Mouse (Mus musculus) kidney, postnatal 0 days (tissue): ENCODE measurements around the gene Slc39a7. TPM values are rescaled to one million over a fixed set of nuclear protein-coding genes. Genes with fewer than 3 reads are reported as not detected.

Source experiments
- ATAC-seq: fragments of 200-750 bp; cut with Nextera tagmentation; replicated peaks from 2 replicates; pipeline ENCODE4 v1.8.0; 2017; ENCODE audit warnings: low read depth, moderate number of reproducible peaks, moderate TSS enrichment, moderate library complexity; ENCODE audit not compliant: low FRiP score
- DNase-seq: peaks from one replicate; pipeline ENCODE4 v3.0.0-alpha.2; 2016; ENCODE audit warnings: low spot score
- H3K27ac ChIP-seq: fragments of 300-500 bp; sonication (generic); 2 replicates; pipeline ENCODE4 v1.5.1; 2014; ENCODE audit warnings: mild to moderate bottlenecking
- H3K27me3 ChIP-seq: fragments of 300-500 bp; sonication (generic); 2 replicates; pipeline ENCODE4 v1.6.1; 2014; ENCODE audit warnings: low read length, mixed read lengths; ENCODE audit not compliant: insufficient read depth
- H3K36me3 ChIP-seq: fragments of 300-500 bp; sonication (generic); 2 replicates; pipeline ENCODE4 v1.6.1; 2014; ENCODE audit warnings: low read length, mixed read lengths; ENCODE audit not compliant: insufficient read depth
- H3K4me1 ChIP-seq: fragments of 300-500 bp; sonication (generic); replicated peaks from 2 replicates; pipeline ENCODE4 v1.6.1; 2014; ENCODE audit warnings: antibody characterized with exemption, low read length, mixed read lengths; ENCODE audit not compliant: insufficient read depth
- H3K4me2 ChIP-seq: fragments of 300-500 bp; sonication (generic); 2 replicates; pipeline ENCODE4 v1.6.1; 2014; ENCODE audit warnings: mild to moderate bottlenecking, low read length, moderate library complexity, mixed read lengths
- H3K4me3 ChIP-seq: fragments of 300-500 bp; sonication (generic); replicated peaks from 2 replicates; pipeline ENCODE4 v1.5.1; 2014; ENCODE audit warnings: low read depth, low read length
- H3K9ac ChIP-seq: fragments of 300-500 bp; sonication (generic); 2 replicates; pipeline ENCODE4 v1.6.1; 2014; ENCODE audit warnings: low read depth, low read length
- H3K9me3 ChIP-seq: fragments of 300-500 bp; sonication (generic); replicated peaks from 2 replicates; pipeline ENCODE4 v1.6.1; 2016; ENCODE audit warnings: low read length, inconsistent platforms, mixed read lengths
- CTCF ChIP-seq: IDR thresholded peaks from 2 replicates; pipeline ENCODE4 v1.5.1; 2016; ENCODE audit warnings: antibody characterized with exemption, low read depth, mild to moderate bottlenecking, moderate library complexity
- WGBS: fragments of 180-500 bp; shearing (Covaris S2); extraction: QIAGEN DNeasy Blood & Tissue Kit; methylation state at CpG from one replicate; pipeline ENCODE4 v1.1.7; 2014; 5-methylcytosine and 5-hydroxymethylcytosine counted together
- polyA plus RNA-seq: library from polyadenylated mRNA; unstranded; fragments of >200 nt; fragmentation: Nextera tagmentation; extraction: Ambion mirVana; gene quantifications from 2 replicates; pipeline ENCODE4 v1.2.1, GENCODE M21; 2015

Slc39a7 gene
- polyA plus RNA-seq, 1 experiment from 2014 or later: 149 TPM

DNA sequence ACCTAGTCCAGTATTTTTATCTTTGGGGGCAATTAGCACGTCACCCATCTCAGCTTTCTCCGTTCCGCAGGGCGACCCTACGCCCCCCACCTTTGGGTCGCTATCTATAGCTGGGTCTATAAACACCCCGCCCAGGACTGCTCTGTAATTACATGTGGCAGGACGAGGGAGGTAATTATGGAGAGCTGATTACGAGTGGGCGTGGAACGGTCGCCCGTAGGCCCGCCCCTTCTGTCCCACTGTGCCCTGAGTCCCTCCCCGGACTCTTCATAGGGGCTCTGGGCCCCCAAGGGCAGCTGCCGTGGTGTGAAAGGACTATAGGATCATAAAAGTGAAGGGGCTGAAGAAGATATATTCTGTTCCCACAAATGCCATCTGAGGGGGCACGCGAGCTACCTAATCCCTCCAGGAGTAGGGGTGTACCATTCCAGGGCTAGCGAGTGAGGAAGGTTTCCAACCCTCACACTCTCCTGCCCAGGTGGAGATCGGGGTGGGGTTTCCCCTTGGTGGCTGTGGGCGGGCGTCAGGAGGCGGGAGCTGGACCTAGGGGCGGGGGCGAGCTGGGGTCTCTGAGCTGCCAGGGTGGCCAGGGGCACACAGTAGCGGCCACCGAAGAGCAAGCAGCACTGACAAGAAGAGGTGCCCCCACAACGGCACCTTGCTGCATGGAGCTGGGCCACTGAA is 7.5 kb upstream of the Slc39a7 start, which contains the start of gene Col11a2:
Gene Col11a2 (plus strand): TSS at position 560 of the 684 bp plus-strand sequence.
- Histone ChIP-seq H3K4me1 (peaks cover 14% of the 10 kb centered on the region), H3K4me2 (peak within 1 kb of the TSS; percentile 51), H3K4me3 (0 out of 2 replicates have a peak within 1 kb of the TSS, but pooled peaks have one; percentile 1), H3K9me3 (no peaks in the 10 kb centered on the region), H3K27ac (no peak within 1 kb of the TSS), H3K36me3 (peaks cover 30% of the 10 kb centered on the region), H3K27me3 (0 out of 2 replicates have a peak, but pooled peaks cover 4% of the 10 kb centered on the region), H3K9ac (no peak within 1 kb of the TSS)
- WGBS: 3% methylated on average over 28 of the region's 28 CpGs
- ATAC-seq: 0 out of 2 replicates have a peak, but pooled peaks have one; percentile 19
- TF ChIP-seq CTCF: peak; percentile 14; the same call in 1 of the 2 replicates
- no peak for DNase-seq

DNA sequence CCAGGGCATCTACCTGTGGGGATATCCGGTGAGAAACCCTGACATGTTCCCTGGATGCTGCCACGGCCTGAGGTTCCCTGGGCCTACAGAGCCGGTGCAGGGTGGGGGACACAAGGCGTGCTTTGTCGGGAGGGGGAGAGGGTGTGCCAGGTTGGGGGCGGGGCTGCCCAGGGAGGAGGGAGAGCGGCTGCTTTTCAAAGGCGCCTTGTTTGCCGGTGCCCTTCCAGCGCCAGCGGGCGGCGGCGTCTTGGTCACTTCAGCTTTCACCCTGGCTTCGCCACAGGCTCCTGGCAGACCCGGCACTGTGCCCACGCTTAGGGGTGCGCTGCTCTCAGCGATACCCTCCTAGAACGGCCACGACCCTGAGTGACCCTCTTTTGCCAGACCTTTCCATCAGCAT is 7.0 kb upstream of the Slc39a7 start:
- H3K4me2 ChIP-seq: peak overlapping the region; percentile 51
- H3K27me3 ChIP-seq: 0 out of 2 replicates have a peak, but pooled peaks cover 4% of the 10 kb centered on the region
- H3K4me1 ChIP-seq: peaks cover 14% of the 10 kb centered on the region
- no peak for DNase-seq
- WGBS: 16% methylated on average over 17 of the region's 21 CpGs
- peaks cover 32% of the 10 kb centered on the region for H3K36me3 ChIP-seq
- no peak for ATAC-seq
- H3K9me3 ChIP-seq: no peaks in the 10 kb centered on the region
- H3K9ac ChIP-seq: no peak overlapping the region
- H3K27ac ChIP-seq: no peak overlapping the region
- TF ChIP-seq CTCF: no peak
- 0 out of 2 replicates have a peak overlapping the region, but pooled peaks have one; percentile 1 for H3K4me3 ChIP-seq

DNA sequence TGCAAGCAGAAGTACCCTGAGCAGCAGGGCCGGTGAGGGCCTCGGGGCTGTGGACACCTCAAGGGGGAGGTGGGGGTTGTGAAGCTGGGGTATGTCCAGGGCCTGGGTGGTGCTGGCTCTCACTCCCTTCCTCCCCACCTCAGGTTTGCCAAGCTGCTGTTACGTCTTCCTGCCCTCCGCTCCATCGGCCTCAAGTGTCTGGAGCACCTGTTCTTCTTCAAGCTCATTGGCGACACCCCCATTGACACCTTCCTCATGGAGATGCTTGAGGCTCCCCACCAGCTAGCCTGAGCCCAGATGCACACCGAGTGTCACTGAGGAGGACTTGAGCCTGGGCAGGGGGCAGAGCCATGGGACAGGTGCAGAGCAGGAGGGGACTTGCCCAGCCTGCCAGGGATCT is 5.8 kb upstream of the Slc39a7 start:
- no peak overlapping the region for H3K9ac ChIP-seq
- no peak for DNase-seq
- H3K36me3 ChIP-seq: peaks cover 32% of the 10 kb centered on the region
- no peak for ATAC-seq
- no peak overlapping the region for H3K27ac ChIP-seq
- 0 out of 2 replicates have a peak, but pooled peaks cover 2% of the 10 kb centered on the region for H3K27me3 ChIP-seq
- peaks cover 20% of the 10 kb centered on the region for H3K4me1 ChIP-seq
- H3K4me3 ChIP-seq: no peak overlapping the region
- WGBS: 90% methylated on average over 7 of the region's 7 CpGs
- no peaks in the 10 kb centered on the region for H3K9me3 ChIP-seq
- TF ChIP-seq CTCF: no peak
- no peak overlapping the region for H3K4me2 ChIP-seq

DNA sequence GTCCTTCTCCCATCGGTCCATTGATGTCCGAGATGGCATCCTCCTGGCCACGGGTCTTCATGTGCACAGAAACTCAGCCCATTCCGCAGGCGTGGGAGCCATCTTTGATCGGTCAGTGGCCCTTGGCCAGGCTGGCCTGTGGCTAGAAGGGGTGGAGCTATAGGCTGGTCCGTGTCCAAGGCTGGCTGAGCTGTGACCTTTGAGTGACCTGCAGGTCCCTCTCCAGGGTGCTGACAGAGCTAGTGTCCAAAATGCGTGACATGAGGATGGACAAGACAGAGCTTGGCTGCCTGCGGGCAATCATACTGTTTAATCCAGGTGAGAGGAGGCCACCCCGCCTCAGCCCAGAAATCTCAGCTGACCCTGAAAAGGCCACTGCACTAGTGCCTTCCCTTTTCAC is 5.2 kb upstream of the Slc39a7 start:
- peaks cover 32% of the 10 kb centered on the region for H3K36me3 ChIP-seq
- ATAC-seq: no peak
- no peak overlapping the region for H3K4me3 ChIP-seq
- no peak for TF ChIP-seq CTCF
- H3K27ac ChIP-seq: no peak overlapping the region
- WGBS: 78% methylated on average over 10 of the region's 10 CpGs
- no peak overlapping the region for H3K9ac ChIP-seq
- H3K4me2 ChIP-seq: no peak overlapping the region
- DNase-seq: no peak
- no peaks in the 10 kb centered on the region for H3K27me3 ChIP-seq
- H3K9me3 ChIP-seq: no peaks in the 10 kb centered on the region
- H3K4me1 ChIP-seq: peaks cover 20% of the 10 kb centered on the region

DNA sequence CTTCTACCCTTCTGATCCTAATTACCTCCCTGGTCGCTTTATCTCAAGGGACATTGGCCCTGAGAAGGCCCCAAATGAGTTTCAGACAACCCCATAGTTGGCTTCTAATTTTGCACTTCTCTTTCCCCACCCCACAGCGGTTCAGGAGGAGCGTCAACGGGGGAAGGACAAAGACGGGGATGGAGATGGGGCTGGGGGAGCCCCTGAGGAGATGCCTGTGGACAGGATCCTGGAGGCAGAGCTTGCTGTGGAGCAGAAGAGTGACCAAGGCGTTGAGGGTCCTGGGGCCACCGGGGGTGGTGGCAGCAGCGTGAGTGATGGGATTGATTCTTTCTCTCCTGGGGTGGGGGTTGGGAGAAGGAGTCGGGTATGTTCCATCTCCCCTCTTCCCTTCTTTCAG is 4.0 kb upstream of the Slc39a7 start:
- Histone ChIP-seq H3K4me3 (no peak overlapping the region), H3K9me3 (no peaks in the 10 kb centered on the region), H3K4me2 (no peak overlapping the region), H3K27me3 (no peaks in the 10 kb centered on the region), H3K9ac (no peak overlapping the region), H3K27ac (no peak overlapping the region), H3K36me3 (peaks cover 32% of the 10 kb centered on the region), H3K4me1 (peaks cover 21% of the 10 kb centered on the region)
- ATAC-seq (no peak), DNase-seq (no peak)
- TF ChIP-seq CTCF: no peak
- 89% methylated on average over 9 of the region's 9 CpGs for WGBS

GRCm38 (mm10) chr17:34034064-34034463 is 2.6 kb upstream of the Slc39a7 start:
- Histone ChIP-seq H3K27me3 (no peaks in the 10 kb centered on the region), H3K4me2 (no peak overlapping the region), H3K4me1 (peaks cover 27% of the 10 kb centered on the region), H3K36me3 (peaks cover 41% of the 10 kb centered on the region), H3K4me3 (no peak overlapping the region), H3K27ac (no peak overlapping the region), H3K9ac (no peak overlapping the region), H3K9me3 (no peaks in the 10 kb centered on the region)
- peak; percentile 74 for TF ChIP-seq CTCF
- ATAC-seq: no peak
- DNase-seq: peak; percentile 71
- 77% methylated on average over 10 of the region's 10 CpGs for WGBS
